Mouse (Mus musculus) adrenal gland, postnatal 25 days (tissue): Measurements from ENCODE around the gene C1ra. TPM values are rescaled to one million over a fixed set of nuclear protein-coding genes. Genes with fewer than 3 reads are reported as not detected.
"Not testable (repeated sequence)": the region's sequence is repeated elsewhere in the genome, so short reads cannot be mapped to it uniquely, and the experiment has no call there.

Experiments used
- DNase-seq: peaks from one replicate; pipeline ENCODE4 v3.0.0; 2021; ENCODE audit warnings: mixed read lengths
- long read RNA-seq: library from polyadenylated mRNA; stranded (forward); transcript quantifications from one replicate; pipeline ENCODE4 v2.0.0, GENCODE M21; 2021
- total RNA-seq: library from RNA; stranded (reverse); gene quantifications from 2 replicates; pipeline ENCODE4 v1.2.3, GENCODE M21; 2021

C1ra gene
- 24.5 and 28.5 TPM in 2 replicates for total RNA-seq
- long read RNA-seq, transcript C1ra-201 (11 exons, 2,981 nt), result major isoform, 78 of 190 reads
- long read RNA-seq, partial matches to known transcripts, result 107 of 190 reads
- long read RNA-seq, other reads (novel, unspliced or antisense), result 5 of 190 reads

- peak; percentile 67 for DNase-seq
Observed at GRCm38 (mm10) chr6:124512355-124512836, at the start of gene C1ra. C1ra (plus strand) TSS chr6:124512405.

DNA sequence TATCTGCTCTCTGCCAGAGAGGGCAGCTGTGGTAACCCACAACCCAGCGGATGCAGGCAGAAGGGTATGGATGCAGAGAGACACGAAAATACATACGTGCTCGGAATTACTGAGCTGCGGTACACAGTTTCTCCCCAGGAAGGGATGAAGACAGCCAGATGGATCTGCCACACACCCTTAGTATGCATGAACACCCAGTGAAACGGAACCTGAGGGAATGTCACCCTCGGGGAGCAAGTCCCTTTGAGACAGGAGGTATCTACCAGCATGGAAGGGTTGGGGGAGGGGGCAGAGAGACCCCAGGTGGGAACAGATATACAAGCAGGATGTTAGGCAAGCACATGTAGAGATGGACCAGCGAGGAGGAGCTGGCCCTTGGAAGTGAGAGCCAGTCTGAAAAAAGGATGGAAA is 48.3 kb upstream of the C1ra start:
- no peak for DNase-seq

GRCm38 (mm10) chr6:124464305-124465271 is 47.6 kb upstream of the C1ra start, which contains the start of gene Clstn3:
Clstn3 (minus strand) TSS chr6:124464794.
- DNase-seq, result peak; percentile 87

- no peak for DNase-seq
Observed at GRCm38 (mm10) chr6:124465299-124465698, 46.9 kb upstream of the C1ra start.

- DNase-seq, result no peak
Observed at GRCm38 (mm10) chr6:124465729-124466128, 46.5 kb upstream of the C1ra start.

GRCm38 (mm10) chr6:124471121-124471520 is 41.1 kb upstream of the C1ra start:
- no peak for DNase-seq

DNA sequence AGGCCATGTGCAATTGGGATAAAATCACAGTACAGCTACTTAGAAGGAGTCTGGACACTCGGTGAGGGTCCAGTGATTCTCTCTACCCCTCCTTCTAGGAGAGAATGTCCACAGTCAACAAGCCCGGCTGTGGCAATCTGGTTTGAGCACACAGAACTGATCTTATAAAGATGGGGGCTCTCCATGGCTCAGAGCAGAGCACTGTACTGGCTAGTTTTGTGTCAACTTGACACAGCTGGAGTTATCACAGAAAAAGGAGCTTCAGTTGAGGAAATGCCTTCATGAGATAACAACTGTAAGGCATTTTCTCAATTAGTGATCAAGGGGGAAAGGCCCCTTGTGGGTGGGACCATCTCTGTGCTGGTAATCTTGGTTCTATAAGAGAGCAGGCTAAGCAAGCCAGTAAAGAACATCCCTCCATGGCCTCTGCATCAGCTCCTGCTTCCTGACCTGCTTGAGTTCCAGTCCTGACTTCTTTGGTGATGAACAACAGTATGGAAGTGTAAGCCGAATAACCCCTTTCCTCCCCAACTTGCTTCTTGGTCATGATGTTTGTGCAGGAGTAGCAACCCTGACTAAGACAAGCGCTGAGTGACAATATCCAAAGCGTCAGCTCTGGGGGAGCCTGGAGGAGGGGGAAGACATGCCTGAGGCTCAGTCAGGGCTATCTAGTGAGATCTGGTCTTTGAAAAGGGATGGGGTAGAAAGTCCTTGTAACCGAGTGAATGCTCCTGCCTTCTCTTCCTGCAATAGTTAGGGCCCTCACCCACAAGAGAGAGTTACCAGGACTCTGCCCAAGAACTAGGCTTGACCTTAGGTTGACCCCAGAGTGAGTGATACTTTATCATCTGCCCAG is 40.2 kb upstream of the C1ra start:
- not testable (repeated sequence) for DNase-seq

- DNase-seq, result peak; percentile 60
Observed at GRCm38 (mm10) chr6:124472801-124473200, 39.4 kb upstream of the C1ra start.

GRCm38 (mm10) chr6:124474621-124475020 is 37.6 kb upstream of the C1ra start:
- no peak for DNase-seq

- not testable (repeated sequence) for DNase-seq
Observed at GRCm38 (mm10) chr6:124475335-124476075, 36.7 kb upstream of the C1ra start.

DNA sequence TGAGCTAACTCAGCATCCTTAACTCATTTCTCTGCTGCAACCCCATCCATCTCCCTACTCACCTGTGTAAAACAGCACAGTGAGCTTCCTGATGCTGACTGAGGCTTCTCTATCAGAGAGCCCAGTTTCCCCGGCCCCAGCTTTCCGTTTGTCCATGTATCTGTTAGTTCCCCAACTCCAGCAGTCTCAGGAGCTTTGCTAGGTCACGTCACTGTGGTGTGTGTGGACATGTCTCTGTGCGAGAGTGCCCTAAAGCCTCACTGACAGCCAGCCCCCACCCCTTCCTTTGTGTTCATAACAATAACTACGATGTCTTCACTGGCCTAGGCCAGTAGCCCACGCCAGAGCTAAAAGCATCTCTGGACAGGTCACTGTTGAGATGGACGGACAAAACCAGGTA is 36.0 kb upstream of the C1ra start:
- no peak for DNase-seq

GRCm38 (mm10) chr6:124476796-124477195 is 35.4 kb upstream of the C1ra start:
- DNase-seq, result no peak

DNA sequence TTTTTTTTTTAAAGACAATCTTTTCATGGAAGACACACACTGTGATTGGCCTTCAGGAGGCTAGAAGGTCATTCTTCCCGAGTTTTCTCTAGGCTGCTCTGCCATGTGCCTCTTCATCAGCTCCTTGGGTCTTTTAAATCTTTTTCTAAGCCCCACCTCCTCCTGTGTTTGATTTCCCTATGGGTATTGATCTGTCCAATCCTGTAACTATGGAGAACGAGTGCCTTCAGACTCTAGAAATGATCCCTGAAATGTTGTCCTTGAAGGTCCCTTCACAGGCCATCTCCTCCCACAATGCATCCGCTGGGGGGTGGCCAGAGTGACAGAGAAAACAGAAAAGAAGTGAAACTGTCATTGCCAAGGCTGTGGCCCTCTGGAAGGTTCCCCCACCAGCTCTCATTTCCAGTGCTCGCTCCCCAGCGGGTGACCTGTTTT is 35.0 kb upstream of the C1ra start:
- no peak for DNase-seq

DNA sequence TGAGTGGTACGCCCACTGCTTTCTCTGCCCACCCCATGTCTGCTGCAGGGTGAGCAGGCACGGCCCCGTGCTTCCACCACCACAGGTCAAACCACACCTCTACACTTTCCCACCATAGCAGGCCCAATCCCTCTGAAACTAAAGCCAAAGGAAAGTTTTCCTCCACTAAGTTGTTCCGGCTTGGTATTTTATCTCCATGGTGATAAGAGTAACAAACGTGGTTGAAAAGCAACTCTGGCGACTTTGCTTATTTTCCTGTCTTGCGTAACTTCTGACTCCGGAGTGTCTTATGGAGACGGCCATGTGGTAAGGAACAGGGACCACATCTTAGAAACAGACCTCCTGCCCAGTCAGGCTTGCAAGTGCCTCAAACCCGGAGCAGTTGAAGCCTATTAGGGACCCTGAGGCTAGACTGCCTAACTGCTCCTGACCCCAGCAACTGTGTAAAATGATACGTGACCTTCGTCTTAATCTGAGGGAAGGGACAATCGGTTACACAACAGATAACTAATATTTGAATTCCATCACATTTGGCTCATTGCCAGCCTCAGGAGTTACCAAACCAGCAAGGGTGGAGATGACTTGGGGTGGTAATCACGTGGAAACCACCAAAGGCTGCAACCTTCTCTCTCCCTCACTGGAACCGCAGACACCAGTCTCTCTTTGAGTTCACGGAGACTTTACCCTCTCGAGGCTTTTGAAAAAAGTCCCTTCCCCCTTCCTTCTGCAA is 34.1 kb upstream of the C1ra start:
- DNase-seq, result no peak

- no peak for DNase-seq
Observed at GRCm38 (mm10) chr6:124478874-124479572, 33.2 kb upstream of the C1ra start.

DNA sequence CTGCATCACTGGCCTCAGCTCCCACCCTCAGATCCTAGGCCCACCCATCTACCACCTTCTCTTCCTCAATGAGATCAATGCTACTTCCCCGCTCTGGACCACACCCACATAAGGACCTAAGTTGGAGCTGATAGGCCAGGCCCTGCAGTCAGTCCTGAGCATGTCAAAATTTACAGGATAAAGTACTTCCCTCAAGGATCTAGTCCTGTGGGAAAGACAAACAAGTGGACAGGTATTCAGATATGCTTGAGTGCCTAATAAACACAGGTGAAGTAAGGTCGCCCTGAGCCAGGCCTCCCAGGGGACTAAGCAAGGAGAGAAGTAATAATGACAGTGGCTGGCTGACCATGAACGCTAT is 32.7 kb upstream of the C1ra start:
- DNase-seq, result no peak

DNA sequence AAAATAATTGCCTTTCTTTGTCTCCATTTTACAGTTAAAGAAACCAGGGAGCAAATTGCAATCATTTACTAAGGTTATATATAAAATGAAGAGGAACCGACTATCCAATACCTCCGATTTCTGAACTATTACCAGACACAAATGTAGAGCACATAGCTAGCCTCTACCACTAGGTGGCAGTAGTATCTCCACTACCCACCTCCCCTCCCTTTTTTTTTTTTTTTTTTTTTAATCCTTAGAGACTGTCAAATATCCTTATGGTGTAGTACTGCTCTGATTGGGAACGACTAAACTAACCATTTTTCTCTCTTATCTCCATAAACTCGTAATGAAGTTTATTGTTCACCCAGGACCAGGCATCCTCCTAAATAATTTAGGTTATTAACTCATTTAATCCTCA is 31.9 kb upstream of the C1ra start:
- DNase-seq, result no peak

- DNase-seq, result peak; percentile 60
Observed at GRCm38 (mm10) chr6:124481571-124481970, 30.6 kb upstream of the C1ra start.

DNA sequence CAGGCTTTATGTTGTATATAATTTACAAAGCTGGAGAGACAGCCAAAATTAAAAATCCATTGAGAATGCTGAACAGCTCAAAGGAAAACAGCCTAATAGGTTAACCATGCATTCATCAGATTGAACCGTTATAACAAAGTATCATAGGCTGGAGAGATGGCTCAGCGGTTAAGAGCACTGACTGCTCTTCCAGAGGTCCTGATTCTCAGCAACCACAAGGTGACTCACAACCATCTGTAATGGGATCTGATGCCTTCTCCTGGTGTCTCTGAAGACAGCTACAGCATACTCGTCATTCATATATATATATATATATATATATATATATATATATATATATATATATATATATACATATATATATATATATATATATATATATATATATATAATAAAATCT is 28.4 kb upstream of the C1ra start:
- DNase-seq, result not testable (repeated sequence)

GRCm38 (mm10) chr6:124484851-124485250 is 27.4 kb upstream of the C1ra start:
- peak; percentile 54 for DNase-seq
